Mouse (Mus musculus): ENCODE measurements around the gene Lgals7.

DNA sequence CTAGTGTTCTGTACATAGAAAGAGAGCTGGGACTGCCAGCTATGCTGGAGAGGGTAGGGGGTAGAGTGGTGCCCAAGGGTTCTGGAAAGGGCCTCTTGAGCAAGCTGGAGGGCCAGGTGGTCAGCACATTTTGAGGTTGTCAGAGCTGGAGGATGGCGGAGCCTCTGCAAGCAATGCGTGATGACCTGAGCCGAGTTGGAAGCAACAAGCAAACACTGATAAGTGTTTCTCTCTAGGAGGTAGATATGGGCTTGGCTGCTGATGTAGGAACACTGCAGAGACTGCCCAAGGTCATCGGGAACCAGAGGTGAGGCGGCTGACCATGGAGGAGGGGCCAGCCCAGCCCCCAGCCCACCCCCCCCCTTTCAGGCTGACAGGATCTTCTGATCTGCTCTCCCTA, 32.7 kb upstream of the Lgals7 start:
- TF ChIP-seq CTCF (IDR thresholded peaks at IDR 0.05; ENCODE audit: borderline replicate concordance, insufficient read depth, low read length) (no peak), POLR2A (IDR thresholded peaks at IDR 0.05; ENCODE audit: low read depth, low read length) (no peak)

Measured in embryonic fibroblast, embryonic 13.5 days (primary cell).